Mouse (Mus musculus): Measurements from ENCODE around the gene Ghr. TPM values are rescaled to one million over a fixed set of nuclear protein-coding genes. Genes with fewer than 3 reads are reported as not detected.

The Ghr gene
- polyA plus RNA-seq, 1 experiment: 3.8 TPM

DNA sequence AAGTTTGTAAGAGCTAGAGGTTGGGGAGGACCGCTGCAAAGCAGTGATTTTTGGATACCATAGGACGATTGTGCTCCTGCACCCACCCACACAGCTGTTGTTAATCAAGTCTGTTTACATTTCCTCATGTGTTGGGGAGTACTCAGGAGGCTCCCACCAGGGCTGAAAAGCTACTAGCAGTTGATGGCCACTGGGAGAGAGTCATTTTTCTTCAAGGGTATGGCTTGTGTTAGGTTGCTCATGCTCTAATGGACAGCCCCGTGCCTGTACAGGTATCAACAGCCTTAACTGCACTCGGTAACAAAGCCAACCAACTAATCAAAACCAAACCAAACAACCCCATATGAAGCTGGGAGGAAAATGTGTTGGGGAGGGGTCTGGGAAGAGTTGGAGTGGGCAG, 313.8 kb downstream of the Ghr start:
- no peak overlapping the region for H3K4me3 ChIP-seq (ENCODE audit: low read depth, low read length)

DNA sequence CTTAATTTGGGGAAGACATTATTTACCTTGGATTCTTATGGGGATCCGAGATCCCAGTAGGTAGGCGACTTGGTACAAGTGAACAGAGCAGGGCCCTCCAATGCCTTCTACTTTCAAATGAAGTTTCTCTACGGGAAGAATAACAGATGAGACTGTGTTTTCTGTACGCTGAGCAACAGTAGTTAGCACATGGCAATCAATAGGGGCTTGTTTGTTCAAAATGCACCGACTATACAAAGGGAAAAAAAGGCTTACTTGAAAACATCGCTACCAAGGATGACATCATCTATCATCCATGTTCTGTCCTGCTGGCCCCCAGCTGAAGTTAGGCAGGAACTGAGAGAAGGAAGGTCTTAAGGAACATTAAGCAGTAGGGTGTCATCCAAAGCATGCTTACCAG, 315.0 kb downstream of the Ghr start, which contains the start of gene Selenop:
Gene Selenop (plus strand): TSS at position 301 of the 400 bp plus-strand sequence.
- Histone ChIP-seq H3K4me3 (ENCODE audit: low read depth, low read length) (no peak within 1 kb of the TSS), H3K4me1 (ENCODE audit: control insufficient read depth, insufficient read depth, insufficient read length, low read length) (peaks cover 13% of the 10 kb centered on the region; the same call in 1 of the 2 replicates), H3K27me3 (ENCODE audit: control insufficient read depth, insufficient read depth, low read length) (no peaks in the 10 kb centered on the region), H3K36me3 (ENCODE audit: control insufficient read depth, insufficient read depth, low read length) (peaks cover 4% of the 10 kb centered on the region), H3K27ac (ENCODE audit: insufficient read depth, low read depth, low read length) (no peak within 1 kb of the TSS)
- TF ChIP-seq POLR2A (IDR thresholded peaks at IDR 0.05; ENCODE audit: low read depth, low read length): no peak
- TF ChIP-seq CTCF (IDR thresholded peaks at IDR 0.05; ENCODE audit: extremely low read depth, insufficient read length, insufficient replicate concordance, low read depth, low read length): no peak
- 89% methylated on average over 6 of the region's 6 CpGs for WGBS

More for the DNA sequence above, 313.8 kb downstream of the Ghr start:
- TF ChIP-seq POLR2A (IDR thresholded peaks at IDR 0.05; ENCODE audit: low read depth, low read length): no peak
- TF ChIP-seq CTCF (IDR thresholded peaks at IDR 0.05; ENCODE audit: extremely low read depth, insufficient read length, insufficient replicate concordance, low read depth, low read length): no peak
- Histone ChIP-seq H3K4me1 (ENCODE audit: control insufficient read depth, insufficient read depth, insufficient read length, low read length) (peaks cover 13% of the 10 kb centered on the region; the same call in 1 of the 2 replicates), H3K27me3 (ENCODE audit: control insufficient read depth, insufficient read depth, low read length) (no peaks in the 10 kb centered on the region), H3K36me3 (ENCODE audit: control insufficient read depth, insufficient read depth, low read length) (peaks cover 10% of the 10 kb centered on the region), H3K27ac (ENCODE audit: insufficient read depth, low read depth, low read length) (peak overlapping the region; percentile 96; the same call in 1 of the 2 replicates)
- 53% methylated on average over 4 of the region's 4 CpGs for WGBS

All from small intestine, adult 2 months (tissue).